Mouse (Mus musculus) forebrain, embryonic 13.5 days (tissue): Measurements from ENCODE around the gene Zfp467. TPM values are rescaled to one million over a fixed set of nuclear protein-coding genes. Genes with fewer than 3 reads are reported as not detected.

Experiments
- ATAC-seq: fragments of 200-750 bp; cut with Nextera tagmentation; 2 replicates; pipeline ENCODE4 v1.8.0; 2017
- H3K27ac ChIP-seq: fragments of 300-500 bp; sonication (generic); 2 replicates; pipeline ENCODE4 v1.5.1; 2015; ENCODE audit warnings: inconsistent platforms, mild to moderate bottlenecking, moderate library complexity
- H3K27me3 ChIP-seq: fragments of 300-500 bp; sonication (generic); 2 replicates; pipeline ENCODE4 v1.6.1; 2015; ENCODE audit warnings: mild to moderate bottlenecking, inconsistent platforms
- H3K36me3 ChIP-seq: fragments of 300-500 bp; sonication (generic); 2 replicates; pipeline ENCODE4 v1.6.1; 2015; ENCODE audit warnings: mild to moderate bottlenecking, inconsistent platforms; ENCODE audit not compliant: poor library complexity, severe bottlenecking
- H3K4me1 ChIP-seq: fragments of 300-500 bp; sonication (generic); 2 replicates; pipeline ENCODE4 v1.6.1; 2015; ENCODE audit warnings: inconsistent platforms
- H3K4me2 ChIP-seq: fragments of 300-500 bp; sonication (generic); 2 replicates; pipeline ENCODE4 v1.6.1; 2015; ENCODE audit warnings: inconsistent platforms, mild to moderate bottlenecking, moderate library complexity
- H3K4me3 ChIP-seq: fragments of 300-500 bp; sonication (generic); 2 replicates; pipeline ENCODE4 v1.5.1; 2015; ENCODE audit warnings: mild to moderate bottlenecking, inconsistent platforms
- H3K9ac ChIP-seq: fragments of 300-500 bp; sonication (generic); 2 replicates; pipeline ENCODE4 v1.6.1; 2015; ENCODE audit warnings: mild to moderate bottlenecking, inconsistent platforms
- H3K9me3 ChIP-seq: fragments of 300-500 bp; sonication (generic); replicated peaks from 2 replicates; pipeline ENCODE4 v1.6.1; 2016; ENCODE audit warnings: inconsistent platforms
- WGBS: fragments of 180-500 bp; shearing (Covaris S2); methylation state at CpG from one replicate; pipeline ENCODE4 v1.1.7; 2015; 5-methylcytosine and 5-hydroxymethylcytosine counted together
- polyA plus RNA-seq: library from polyadenylated mRNA; unstranded; fragments of >200 nt; fragmentation: Nextera tagmentation; extraction: Ambion mirVana; gene quantifications from 2 replicates; pipeline ENCODE4 v1.2.1, GENCODE M21; 2015

The Zfp467 gene
- polyA plus RNA-seq, 1 experiment from 2014 or later = 23.9 TPM

- no peak overlapping the region for H3K4me3 ChIP-seq
- ATAC-seq = no peak
- H3K9me3 ChIP-seq = no peaks in the 10 kb centered on the region
- no peak overlapping the region for H3K9ac ChIP-seq
- H3K4me2 ChIP-seq = no peak overlapping the region
- H3K27me3 ChIP-seq = no peaks in the 10 kb centered on the region
- 89% methylated on average over 2 of the region's 2 CpGs for WGBS
- peaks cover 75% of the 10 kb centered on the region for H3K36me3 ChIP-seq
- peaks cover 4% of the 10 kb centered on the region; the same call in 1 of the 2 replicates for H3K4me1 ChIP-seq
- H3K27ac ChIP-seq = no peak overlapping the region
Observed at GRCm38 (mm10) chr6:48416486-48416885, 29.1 kb downstream of the Zfp467 start.

- Histone ChIP-seq H3K4me2 (no peak overlapping the region), H3K36me3 (peaks cover 84% of the 10 kb centered on the region), H3K4me3 (no peak overlapping the region), H3K9ac (no peak overlapping the region), H3K9me3 (no peaks in the 10 kb centered on the region), H3K4me1 (no peaks in the 10 kb centered on the region), H3K27ac (no peak overlapping the region), H3K27me3 (no peaks in the 10 kb centered on the region)
- WGBS = 92% methylated on average over 7 of the region's 7 CpGs
- ATAC-seq = no peak
Observed at GRCm38 (mm10) chr6:48415636-48416035, 30.0 kb downstream of the Zfp467 start.

- peaks cover 91% of the 10 kb centered on the region for H3K36me3 ChIP-seq
- no peak overlapping the region for H3K4me3 ChIP-seq
- WGBS = 90% methylated on average over 1 of the region's 1 CpGs
- no peak overlapping the region for H3K27ac ChIP-seq
- no peaks in the 10 kb centered on the region for H3K9me3 ChIP-seq
- no peaks in the 10 kb centered on the region for H3K27me3 ChIP-seq
- ATAC-seq = no peak
- H3K9ac ChIP-seq = no peak overlapping the region
- no peaks in the 10 kb centered on the region for H3K4me1 ChIP-seq
- H3K4me2 ChIP-seq = no peak overlapping the region
Observed at GRCm38 (mm10) chr6:48414886-48415285, 30.7 kb downstream of the Zfp467 start.

GRCm38 (mm10) chr6:48413081-48413480 lies 32.5 kb downstream of the Zfp467 start:
- no peaks in the 10 kb centered on the region for H3K4me1 ChIP-seq
- H3K4me2 ChIP-seq = no peak overlapping the region
- H3K9ac ChIP-seq = no peak overlapping the region
- no peaks in the 10 kb centered on the region for H3K27me3 ChIP-seq
- H3K27ac ChIP-seq = no peak overlapping the region
- H3K4me3 ChIP-seq = no peak overlapping the region
- ATAC-seq = no peak
- 84% methylated on average over 10 of the region's 10 CpGs for WGBS
- H3K9me3 ChIP-seq = no peaks in the 10 kb centered on the region
- peaks cover 100% of the 10 kb centered on the region for H3K36me3 ChIP-seq

GRCm38 (mm10) chr6:48412662-48413061 lies 33.0 kb downstream of the Zfp467 start:
- Histone ChIP-seq H3K9me3 (no peaks in the 10 kb centered on the region), H3K4me1 (no peaks in the 10 kb centered on the region), H3K9ac (no peak overlapping the region), H3K4me2 (no peak overlapping the region), H3K27me3 (no peaks in the 10 kb centered on the region), H3K4me3 (no peak overlapping the region), H3K36me3 (peaks cover 100% of the 10 kb centered on the region), H3K27ac (no peak overlapping the region)
- 81% methylated on average over 3 of the region's 3 CpGs for WGBS
- no peak for ATAC-seq

GRCm38 (mm10) chr6:48412147-48412546 lies 33.5 kb downstream of the Zfp467 start:
- Histone ChIP-seq H3K36me3 (peaks cover 100% of the 10 kb centered on the region), H3K4me3 (no peak overlapping the region), H3K4me1 (no peaks in the 10 kb centered on the region), H3K9ac (no peak overlapping the region), H3K27ac (no peak overlapping the region), H3K4me2 (no peak overlapping the region), H3K9me3 (no peaks in the 10 kb centered on the region), H3K27me3 (no peaks in the 10 kb centered on the region)
- no peak for ATAC-seq
- 86% methylated on average over 4 of the region's 4 CpGs for WGBS

GRCm38 (mm10) chr6:48411193-48412092 lies 34.2 kb downstream of the Zfp467 start:
- Histone ChIP-seq H3K27me3 (no peaks in the 10 kb centered on the region), H3K4me2 (no peak overlapping the region), H3K36me3 (peaks cover 100% of the 10 kb centered on the region), H3K9ac (no peak overlapping the region), H3K27ac (no peak overlapping the region), H3K4me3 (no peak overlapping the region), H3K9me3 (no peaks in the 10 kb centered on the region), H3K4me1 (no peaks in the 10 kb centered on the region)
- no peak for ATAC-seq
- 92% methylated on average over 6 of the region's 6 CpGs for WGBS

GRCm38 (mm10) chr6:48410551-48410950 lies 35.1 kb downstream of the Zfp467 start:
- H3K4me3 ChIP-seq = no peak overlapping the region
- H3K9ac ChIP-seq = no peak overlapping the region
- no peak overlapping the region for H3K4me2 ChIP-seq
- peaks cover 100% of the 10 kb centered on the region for H3K36me3 ChIP-seq
- H3K27ac ChIP-seq = no peak overlapping the region
- H3K9me3 ChIP-seq = no peaks in the 10 kb centered on the region
- H3K27me3 ChIP-seq = no peaks in the 10 kb centered on the region
- no peak for ATAC-seq
- WGBS = 87% methylated on average over 3 of the region's 3 CpGs
- no peaks in the 10 kb centered on the region for H3K4me1 ChIP-seq

- WGBS = 92% methylated on average over 4 of the region's 4 CpGs
- no peaks in the 10 kb centered on the region for H3K9me3 ChIP-seq
- H3K36me3 ChIP-seq = peaks cover 100% of the 10 kb centered on the region
- H3K4me1 ChIP-seq = no peaks in the 10 kb centered on the region
- H3K4me2 ChIP-seq = no peak overlapping the region
- H3K27ac ChIP-seq = no peak overlapping the region
- H3K9ac ChIP-seq = no peak overlapping the region
- ATAC-seq = no peak
- H3K4me3 ChIP-seq = no peak overlapping the region
- no peaks in the 10 kb centered on the region for H3K27me3 ChIP-seq
Observed at GRCm38 (mm10) chr6:48409726-48410343, 35.8 kb downstream of the Zfp467 start.

GRCm38 (mm10) chr6:48404071-48404470 lies 41.6 kb downstream of the Zfp467 start:
- no peak for ATAC-seq
- Histone ChIP-seq H3K27ac (no peak overlapping the region), H3K4me3 (no peak overlapping the region), H3K36me3 (peaks cover 61% of the 10 kb centered on the region), H3K9me3 (no peaks in the 10 kb centered on the region), H3K27me3 (no peaks in the 10 kb centered on the region), H3K9ac (no peak overlapping the region), H3K4me2 (no peak overlapping the region), H3K4me1 (peaks cover 9% of the 10 kb centered on the region; the same call in 1 of the 2 replicates)
- 94% methylated on average over 5 of the region's 5 CpGs for WGBS

- Histone ChIP-seq H3K36me3 (peaks cover 19% of the 10 kb centered on the region), H3K27me3 (no peaks in the 10 kb centered on the region), H3K9ac (no peak overlapping the region), H3K27ac (no peak overlapping the region), H3K4me3 (no peak overlapping the region), H3K4me2 (no peak overlapping the region), H3K4me1 (peaks cover 31% of the 10 kb centered on the region), H3K9me3 (no peaks in the 10 kb centered on the region)
- ATAC-seq = no peak
- 96% methylated on average over 5 of the region's 5 CpGs for WGBS
Observed at GRCm38 (mm10) chr6:48399906-48400305, 45.7 kb downstream of the Zfp467 start.

- Histone ChIP-seq H3K9me3 (no peaks in the 10 kb centered on the region), H3K27ac (no peak overlapping the region), H3K4me1 (peaks cover 31% of the 10 kb centered on the region), H3K4me2 (peak overlapping the region; percentile 77; the same call in 1 of the 2 replicates), H3K9ac (peak overlapping the region; percentile 7; the same call in 1 of the 2 replicates), H3K4me3 (no peak overlapping the region), H3K36me3 (no peaks in the 10 kb centered on the region), H3K27me3 (peaks cover 2% of the 10 kb centered on the region; the same call in 1 of the 2 replicates)
- 60% methylated on average over 4 of the region's 4 CpGs for WGBS
- ATAC-seq = no peak
Observed at GRCm38 (mm10) chr6:48397336-48397735, 48.3 kb downstream of the Zfp467 start.
